Mouse (Mus musculus) G1E (cell line): ENCODE results near the gene Prr11.

Experiments
- CTCF ChIP-seq: IDR thresholded peaks from 2 replicates; pipeline ENCODE4 v1.5.1; 2012; ENCODE audit warnings: low read depth, low read length, inconsistent platforms, mixed read lengths
- GATA1 ChIP-seq: IDR thresholded peaks from 2 replicates; pipeline ENCODE4 v1.6.1; 2012; ENCODE audit warnings: borderline replicate concordance, low read length, inconsistent platforms, mixed read lengths
- POLR2AphosphoS5 ChIP-seq: IDR thresholded peaks from 2 replicates; pipeline ENCODE4 v1.6.1; 2012; ENCODE audit warnings: low read depth, low read length, inconsistent platforms; ENCODE audit not compliant: insufficient replicate concordance
- TAL1 ChIP-seq: conservative IDR thresholded peaks from 2 replicates; pipeline ENCODE4 v1.6.1; 2012; ENCODE audit warnings: low read depth, low read length, inconsistent platforms, mixed read lengths

DNA sequence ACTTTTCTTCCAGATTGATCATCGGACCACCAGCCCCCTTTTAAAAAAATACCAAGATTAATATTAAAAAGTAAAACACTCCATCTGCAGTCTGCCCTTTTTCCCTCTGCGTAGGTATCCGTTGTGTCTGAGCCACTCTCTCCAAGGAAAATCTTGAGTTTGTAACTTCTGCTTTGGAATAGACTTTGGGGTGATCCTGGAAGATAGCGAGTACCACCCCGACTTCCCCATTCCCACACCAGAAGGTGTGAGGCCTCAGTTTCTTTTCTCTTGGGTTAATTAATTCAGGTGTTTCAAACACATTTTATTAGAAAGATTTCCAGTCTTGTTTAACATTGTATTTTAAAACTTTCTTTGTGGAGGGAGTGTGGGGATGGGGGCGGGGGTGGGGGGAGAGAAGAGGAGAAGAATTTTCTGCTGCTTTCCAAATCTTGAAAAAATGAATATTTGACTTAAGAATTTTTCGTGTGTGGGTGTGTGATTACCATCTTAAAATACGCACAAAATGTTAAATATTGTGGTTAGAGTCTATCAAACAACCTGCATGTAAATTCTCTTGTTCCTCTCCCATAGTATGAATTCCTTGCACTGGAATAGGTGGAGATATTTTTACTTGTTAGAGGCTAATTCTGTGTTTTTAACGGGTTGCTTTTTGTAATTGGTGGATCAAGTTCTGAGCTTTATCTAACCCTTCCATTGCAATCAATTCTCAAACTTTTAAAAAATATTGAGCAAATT is 1.8 kb upstream of the Prr11 start:
- TF ChIP-seq CTCF: no peak
- TF ChIP-seq TAL1: no peak
- TF ChIP-seq GATA1: no peak
- no peak for TF ChIP-seq POLR2AphosphoS5
